Mouse (Mus musculus) regulatory T cell (primary cell): ENCODE results near the gene Grin3b.

Experiments
- in situ Hi-C: fragments of 300-600 bp; cut with MboI, MseI; formaldehyde crosslinking; loops from one replicate; pipeline ENCODE4 v1.15.1; 2025; ENCODE audit warnings: high pct_unique_total_duplicates

Grin3b gene

GRCm38 (mm10) chr10:80015583-80015982 is 45.1 kb downstream of the Grin3b start:
- in situ Hi-C loops, result no loop called here

- in situ Hi-C loops, result no loop called here
Measured at GRCm38 (mm10) chr10:80016511-80016910, 46.0 kb downstream of the Grin3b start, which contains the start of gene Arhgap45. TSS of gene Arhgap45 (plus strand) at chr10:80016653.

GRCm38 (mm10) chr10:80016931-80017330 is 46.4 kb downstream of the Grin3b start:
- in situ Hi-C loops, result no loop called here

- in situ Hi-C loops, result no loop called here
Measured at GRCm38 (mm10) chr10:80017361-80017760, 46.8 kb downstream of the Grin3b start.

- in situ Hi-C loops, result no loop called here
Measured at GRCm38 (mm10) chr10:80017771-80018170, 47.3 kb downstream of the Grin3b start.

GRCm38 (mm10) chr10:80018739-80019297 is 48.3 kb downstream of the Grin3b start:
- in situ Hi-C loops, result no loop called here

- in situ Hi-C loops, result no loop called here
Measured at GRCm38 (mm10) chr10:80019471-80020131, 49.1 kb downstream of the Grin3b start.

GRCm38 (mm10) chr10:80020191-80020590 is 49.7 kb downstream of the Grin3b start:
- in situ Hi-C loops, result no loop called here

GRCm38 (mm10) chr10:80020603-80021319 is 50.2 kb downstream of the Grin3b start:
- in situ Hi-C loops, result no loop called here

- in situ Hi-C loops, result no loop called here
Measured at GRCm38 (mm10) chr10:80021320-80021641, 50.8 kb downstream of the Grin3b start.

GRCm38 (mm10) chr10:80022164-80022563 is 51.6 kb downstream of the Grin3b start:
- in situ Hi-C loops, result no loop called here

GRCm38 (mm10) chr10:80022806-80023205 is 52.3 kb downstream of the Grin3b start:
- in situ Hi-C loops, result no loop called here

- in situ Hi-C loops, result no loop called here
Measured at GRCm38 (mm10) chr10:80023758-80024157, 53.2 kb downstream of the Grin3b start.

GRCm38 (mm10) chr10:80024229-80025043 is 53.9 kb downstream of the Grin3b start:
- in situ Hi-C loops, result no loop called here

- in situ Hi-C loops, result no loop called here
Measured at GRCm38 (mm10) chr10:80025044-80025347, 54.5 kb downstream of the Grin3b start.

- in situ Hi-C loops, result no loop called here
Measured at GRCm38 (mm10) chr10:80025463-80025862, 54.9 kb downstream of the Grin3b start.

- in situ Hi-C loops, result no loop called here
Measured at GRCm38 (mm10) chr10:80025889-80026288, 55.4 kb downstream of the Grin3b start.
